Mouse (Mus musculus): ENCODE results near the gene R3hdm1.

DNA sequence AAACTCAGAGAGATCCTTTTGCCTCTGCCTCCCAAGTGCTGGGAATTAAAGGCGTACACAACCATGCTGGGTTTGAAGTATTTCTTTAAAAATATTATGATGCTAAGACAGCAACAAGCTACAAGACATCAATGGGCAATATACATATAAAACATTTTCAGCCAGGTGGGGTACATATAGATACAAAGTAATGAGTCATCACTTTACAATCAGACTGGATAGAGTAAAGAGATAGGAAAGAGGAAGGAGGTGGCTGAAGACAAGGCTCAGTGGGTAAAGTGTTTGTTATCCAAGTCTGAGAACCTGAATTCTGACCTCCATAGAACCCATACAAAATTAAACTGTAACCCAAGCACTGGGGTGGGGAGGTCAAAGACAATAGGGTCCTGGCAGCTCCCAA, 4.8 kb upstream of the R3hdm1 start:
- TF ChIP-seq CTCF (IDR thresholded peaks at IDR 0.05; ENCODE audit: low read depth, low read length), result no peak
- no peak for TF ChIP-seq POLR2A (IDR thresholded peaks at IDR 0.05; ENCODE audit: insufficient read depth, low read length)
